Mouse (Mus musculus) kidney, adult 2 months (tissue): Measurements from ENCODE around the gene Lonp2.

Experiments used
- CTCF ChIP-seq: fragments of 200-500 bp; conservative IDR thresholded peaks from 2 replicates; pipeline ENCODE4 v1.5.1; 2011; ENCODE audit warnings: low read depth, mild to moderate bottlenecking, control low read depth, low read length, moderate library complexity, mixed read lengths; ENCODE audit not compliant: insufficient read depth, insufficient read length
- POLR2A ChIP-seq: fragments of 200-500 bp; IDR thresholded peaks from one replicate; pipeline ENCODE4 v1.6.1; 2011; ENCODE audit warnings: low read depth, low read length, control low read depth

DNA sequence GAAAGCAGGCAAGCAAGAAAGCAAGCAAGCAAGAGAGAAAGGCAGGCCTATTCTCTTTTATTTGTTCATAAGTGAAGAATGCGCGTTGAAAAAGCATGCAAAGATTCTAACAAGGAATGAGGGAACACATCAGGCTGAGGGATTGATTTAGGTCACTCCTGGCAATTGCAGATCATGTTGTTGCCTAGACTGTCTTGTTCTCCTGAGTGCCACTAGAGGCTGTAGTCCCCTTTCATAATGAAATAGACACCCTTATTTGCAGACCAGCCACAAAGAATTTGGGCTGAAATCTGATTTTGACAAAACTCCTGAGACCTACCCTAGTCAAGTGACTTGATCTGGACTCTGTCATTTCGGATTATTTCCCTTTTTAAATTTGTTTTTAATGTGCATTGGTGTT lies 18.8 kb downstream of the Lonp2 start:
- TF ChIP-seq CTCF (no peak), POLR2A (no peak)
